Mouse (Mus musculus) kidney, adult 2 months (tissue): ENCODE data around the gene Cckbr.

ENCODE experiments used
- CTCF ChIP-seq: fragments of 200-500 bp; conservative IDR thresholded peaks from 2 replicates; pipeline ENCODE4 v1.5.1; 2011; ENCODE audit warnings: low read depth, mild to moderate bottlenecking, control low read depth, low read length, moderate library complexity, mixed read lengths; ENCODE audit not compliant: insufficient read depth, insufficient read length
- POLR2A ChIP-seq: fragments of 200-500 bp; IDR thresholded peaks from one replicate; pipeline ENCODE4 v1.6.1; 2011; ENCODE audit warnings: low read depth, low read length, control low read depth

DNA sequence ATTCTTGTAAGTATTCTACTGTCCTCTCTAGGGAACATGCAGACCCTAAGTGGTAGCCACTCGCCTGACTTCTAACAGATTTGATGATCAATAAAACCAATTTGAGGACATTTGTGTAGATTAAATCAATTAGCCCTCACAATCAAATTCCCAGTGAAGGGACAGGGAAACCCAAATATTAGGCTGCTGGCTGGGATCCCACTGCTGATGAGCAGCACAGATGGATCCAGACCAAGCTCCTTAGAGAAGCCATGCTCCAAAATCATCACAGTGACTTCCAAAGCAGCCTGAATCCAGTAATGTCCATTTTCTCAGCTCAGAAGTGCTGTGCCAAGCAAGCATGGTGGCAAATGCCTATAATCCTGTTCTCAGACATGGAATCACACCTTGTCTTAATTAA is 74.1 kb downstream of the Cckbr start:
- no peak for TF ChIP-seq CTCF
- TF ChIP-seq POLR2A, result no peak
